Mouse (Mus musculus) ES-E14 (cell line): ENCODE data around the gene Zeb2. TPM values are rescaled to one million over a fixed set of nuclear protein-coding genes. Genes with fewer than 3 reads are reported as not detected.

ENCODE experiments used
- DNase-seq: peaks from one replicate; pipeline ENCODE4 v3.0.0-alpha.2; 2013; ENCODE audit warnings: low read depth, low spot score
- H3K27ac ChIP-seq: 2 replicates; pipeline ENCODE4 v1.5.1; 2012; ENCODE audit warnings: low read depth, mild to moderate bottlenecking, low read length, moderate library complexity, mixed read lengths; ENCODE audit not compliant: poor library complexity, insufficient read depth, severe bottlenecking
- H3K36me3 ChIP-seq: 2 replicates; pipeline ENCODE4 v1.6.1; 2012; ENCODE audit warnings: mild to moderate bottlenecking, low read length, moderate library complexity, mixed read lengths; ENCODE audit not compliant: control insufficient read depth, poor library complexity, insufficient read depth, severe bottlenecking
- H3K4me1 ChIP-seq, 2 experiments: fragments of 150-350 bp in 1 of 2; sonication (generic) in 1 of 2; 2 replicates each; pipeline ENCODE4 v1.6.1; 2012; ENCODE audit warnings: low read length in 2 of 2, mild to moderate bottlenecking in 1 of 2, mixed read lengths in 1 of 2; ENCODE audit not compliant: control insufficient read depth in 2 of 2, insufficient read depth in 2 of 2, poor library complexity in 1 of 2
- H3K4me3 ChIP-seq, 2 experiments: fragments of 150-350 bp in 1 of 2; sonication (generic) in 1 of 2; 2 replicates each; pipeline ENCODE4 v1.5.1; 2012; ENCODE audit warnings: low read length in 2 of 2, low read depth in 1 of 2, mild to moderate bottlenecking in 1 of 2, mixed read lengths in 1 of 2; ENCODE audit not compliant: insufficient read depth in 1 of 2, poor library complexity in 1 of 2, severe bottlenecking in 1 of 2
- H3K9ac ChIP-seq: 2 replicates; pipeline ENCODE4 v1.6.1; 2012; ENCODE audit warnings: low read depth, mild to moderate bottlenecking, low read length, mixed read lengths; ENCODE audit not compliant: poor library complexity, insufficient read depth, severe bottlenecking
- H3K9me3 ChIP-seq: fragments of 150-350 bp; sonication (generic); 2 replicates; pipeline ENCODE4 v1.6.1; 2012; ENCODE audit warnings: low read depth, mild to moderate bottlenecking, low read length; ENCODE audit not compliant: control insufficient read depth, insufficient read depth
- CHD2 ChIP-seq: IDR thresholded peaks from 2 replicates; pipeline ENCODE4 v1.6.1; 2014; ENCODE audit warnings: mild to moderate bottlenecking, low read depth, low read length, inconsistent platforms
- HCFC1 ChIP-seq: IDR thresholded peaks from 2 replicates; pipeline ENCODE4 v1.6.1; 2012; ENCODE audit warnings: low read length, inconsistent platforms, borderline replicate concordance; ENCODE audit not compliant: insufficient read depth
- MAFK ChIP-seq: IDR thresholded peaks from 2 replicates; pipeline ENCODE4 v1.6.1; 2014; ENCODE audit warnings: mild to moderate bottlenecking, low read depth, low read length, inconsistent platforms; ENCODE audit not compliant: insufficient read depth
- ZC3H11A ChIP-seq: IDR thresholded peaks from 2 replicates; pipeline ENCODE4 v1.6.1; 2012; ENCODE audit warnings: low read depth, mild to moderate bottlenecking, inconsistent platforms, low read length, borderline replicate concordance
- ZNF384 ChIP-seq: IDR thresholded peaks from 2 replicates; pipeline ENCODE4 v1.6.1; 2012; ENCODE audit warnings: low read depth, low read length, inconsistent platforms
- in situ Hi-C, 2 experiments: fragments of 600-800 bp; cut with MboI; formaldehyde crosslinking; loops; one replicate each; pipeline ENCODE4 v1.15.1; 2025; ENCODE audit warnings: low sequenced_read_pairs in 2 of 2, inconsistent platforms in 1 of 2; ENCODE audit not compliant: unreplicated experiment in 2 of 2
- total RNA-seq: library from RNA; depleted of rRNA; stranded (reverse); fragments of 300-350 nt; gene quantifications from 2 replicates; pipeline ENCODE4 v1.2.3, GENCODE M21; 2012

Zeb2 gene
- total RNA-seq, 1 experiment: 11.9 TPM

GRCm38 (mm10) chr2:45100628-45101027, 16.6 kb downstream of the Zeb2 start:
- H3K9me3 ChIP-seq: no peaks in the 10 kb centered on the region
- no peak overlapping the region for H3K9ac ChIP-seq
- no peak for DNase-seq
- no peak for TF ChIP-seq HCFC1
- TF ChIP-seq CHD2: no peak
- no peak for TF ChIP-seq MAFK
- no peak for TF ChIP-seq ZC3H11A
- no peak for TF ChIP-seq ZNF384
- H3K4me1 ChIP-seq: peaks cover 0 to 3% of the 10 kb centered on the region in 2 experiments; a peak in 1 of 4 replicates
- H3K27ac ChIP-seq: no peak overlapping the region
- in situ Hi-C loops: no loop called here
- no peaks in the 10 kb centered on the region for H3K36me3 ChIP-seq
- no peak overlapping the region for H3K4me3 ChIP-seq

GRCm38 (mm10) chr2:45100017-45100416, 17.2 kb downstream of the Zeb2 start:
- Histone ChIP-seq H3K4me3 (no peak overlapping the region), H3K9me3 (no peaks in the 10 kb centered on the region), H3K36me3 (no peaks in the 10 kb centered on the region), H3K9ac (no peak overlapping the region), H3K27ac (no peak overlapping the region), H3K4me1 (peaks cover 0 to 3% of the 10 kb centered on the region in 2 experiments; a peak in 1 of 4 replicates)
- in situ Hi-C loops: no loop called here
- no peak for DNase-seq
- no peak for TF ChIP-seq ZC3H11A
- TF ChIP-seq MAFK: no peak
- TF ChIP-seq ZNF384: no peak
- TF ChIP-seq CHD2: no peak
- no peak for TF ChIP-seq HCFC1

GRCm38 (mm10) chr2:45099081-45099480, 18.1 kb downstream of the Zeb2 start:
- Histone ChIP-seq H3K36me3 (no peaks in the 10 kb centered on the region), H3K4me3 (no peak overlapping the region), H3K27ac (no peak overlapping the region), H3K9ac (no peak overlapping the region), H3K4me1 (peaks cover 0 to 3% of the 10 kb centered on the region in 2 experiments; a peak in 1 of 4 replicates), H3K9me3 (no peaks in the 10 kb centered on the region)
- in situ Hi-C loops: no loop called here
- no peak for DNase-seq
- no peak for TF ChIP-seq CHD2
- no peak for TF ChIP-seq ZC3H11A
- TF ChIP-seq ZNF384: no peak
- no peak for TF ChIP-seq HCFC1
- TF ChIP-seq MAFK: no peak

GRCm38 (mm10) chr2:45097969-45098368, 19.2 kb downstream of the Zeb2 start:
- in situ Hi-C loops: no loop called here
- H3K27ac ChIP-seq: no peak overlapping the region
- no peaks in the 10 kb centered on the region for H3K36me3 ChIP-seq
- DNase-seq: no peak
- H3K9ac ChIP-seq: no peak overlapping the region
- TF ChIP-seq ZC3H11A (no peak), ZNF384 (no peak), HCFC1 (no peak), CHD2 (no peak), MAFK (no peak)
- H3K4me3 ChIP-seq: no peak overlapping the region
- H3K4me1 ChIP-seq: peaks cover 0 to 3% of the 10 kb centered on the region in 2 experiments; a peak in 1 of 4 replicates
- no peaks in the 10 kb centered on the region for H3K9me3 ChIP-seq
